10 mouse cellular contexts compared by ENCODE assay signal in the genomic region with DNA sequence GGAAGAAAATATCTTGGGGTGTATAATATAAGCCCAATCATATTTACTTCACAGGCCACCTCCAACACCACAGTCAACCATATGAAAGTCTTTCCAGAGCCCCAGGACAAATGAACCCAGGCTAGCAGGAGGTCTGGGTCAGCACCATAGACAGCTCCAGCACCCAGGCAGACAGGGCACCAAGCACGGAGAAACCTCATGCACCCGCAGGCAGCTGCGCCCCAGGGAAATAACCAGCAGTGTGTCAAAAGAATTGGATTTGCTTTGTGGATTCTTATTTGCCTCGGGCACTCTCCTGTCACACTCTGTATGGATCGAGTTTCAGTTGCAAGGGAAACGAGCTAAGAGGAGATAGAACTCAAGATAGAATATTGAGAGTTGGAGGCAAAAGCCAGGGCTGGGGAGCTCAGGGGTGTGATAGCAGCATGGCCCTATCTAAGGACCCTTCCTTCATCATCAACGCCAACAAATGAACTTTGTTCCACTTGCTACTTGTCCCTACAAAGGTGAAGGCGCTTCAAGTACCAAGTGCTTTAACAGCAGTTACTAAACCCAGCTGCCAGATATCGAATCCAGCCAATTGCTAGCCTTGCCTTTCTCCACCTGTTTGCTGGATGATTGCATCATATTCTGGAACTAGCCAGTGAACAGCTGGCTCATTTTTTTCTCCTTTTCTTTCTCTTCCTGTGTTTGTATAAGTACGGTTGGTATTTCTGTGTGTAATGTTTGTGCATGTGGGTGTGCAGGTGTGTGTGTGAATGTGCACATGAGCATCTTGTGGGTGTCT. TPM values are rescaled to one million over a fixed set of nuclear protein-coding genes. Genes with fewer than 3 reads are reported as not detected.
DNase-seq lines count a peak whose midpoint lies in the region; ATAC-seq and TF ChIP-seq lines count a peak whose summit lies in the region.
"Had no signal": no experiment of that assay in that cellular context is flagged by ENCODE, and none has a peak within 500 bp of the region (broad histone marks: within the 10 kb centered on the region; RNA-seq: fewer than 3 reads in every experiment).

No protein-coding gene starts in this region.

- no peak for TF ChIP-seq CTCF in lung, postnatal 0 days (IDR thresholded peaks at IDR 0.05)
- no peak for TF ChIP-seq CTCF in lung, adult 2 months (IDR thresholded peaks at IDR 0.05; ENCODE audit: insufficient read depth, low read length)

- DNase-seq in lung, postnatal 0 days (ENCODE audit: low spot score) = peak; percentile 6
- DNase-seq in lung, adult 2 months = no peak
- DNase-seq in adipocyte (ENCODE audit: low spot score) = peak; percentile 54
- DNase-seq in embryonic facial prominence, embryonic 14.5 days (ENCODE audit: low spot score) = peak; percentile 56
- peak; percentile 52 for DNase-seq in ovary, postnatal 36 days (ENCODE audit: low spot score)
- DNase-seq in spleen, adult 18-20 months = no peak
- DNase-seq in frontal cortex, postnatal 36 days (ENCODE audit: low spot score in 2 of 2) = no peak
- DNase-seq in right cerebral cortex, postnatal 4 days = no peak
- DNase-seq: liver, embryonic 13.5 days had no signal

- no peaks in the 10 kb centered on the region for H3K4me1 ChIP-seq in lung, postnatal 0 days (ENCODE audit: insufficient read depth, low read depth, low read length)
- H3K4me1 ChIP-seq in lung, adult 2 months (ENCODE audit: control insufficient read depth, insufficient read depth, low read length) = no peaks in the 10 kb centered on the region
- no peaks in the 10 kb centered on the region for H3K4me1 ChIP-seq in embryonic facial prominence, embryonic 14.5 days (ENCODE audit: control insufficient read depth, insufficient read depth, low read length)
- H3K4me1 ChIP-seq: embryonic facial prominence, embryonic 13.5 days; liver, embryonic 13.5 days had no signal

- no peaks in the 10 kb centered on the region for H3K9me3 ChIP-seq in lung, postnatal 0 days (ENCODE audit: low read length)
- H3K9me3 ChIP-seq in embryonic facial prominence, embryonic 14.5 days (ENCODE audit: control insufficient read depth, low read length) = no peaks in the 10 kb centered on the region
- H3K9me3 ChIP-seq: embryonic facial prominence, embryonic 13.5 days; liver, embryonic 13.5 days had no signal

- H3K4me2 ChIP-seq in lung, postnatal 0 days (replicated peaks; ENCODE audit: low read depth, low read length) = no peak overlapping the region
- no peak overlapping the region for H3K4me2 ChIP-seq in embryonic facial prominence, embryonic 14.5 days (ENCODE audit: low read depth, low read length)
- H3K4me2 ChIP-seq: embryonic facial prominence, embryonic 13.5 days; liver, embryonic 13.5 days had no signal

- no peak overlapping the region for H3K4me3 ChIP-seq in lung, postnatal 0 days (ENCODE audit: low read depth, low read length)
- H3K4me3 ChIP-seq in lung, adult 2 months (replicated peaks; ENCODE audit: extremely low read depth, low read depth, low read length) = no peak overlapping the region
- H3K4me3 ChIP-seq in embryonic facial prominence, embryonic 14.5 days (ENCODE audit: low read depth, low read length) = no peak overlapping the region
- H3K4me3 ChIP-seq: embryonic facial prominence, embryonic 13.5 days; liver, embryonic 13.5 days had no signal

- 20% methylated on average over 10 of the region's 10 CpGs for WGBS in lung, postnatal 0 days
- 22% methylated on average over 10 of the region's 10 CpGs for WGBS in lung, adult 2 months
- 24% methylated on average over 10 of the region's 10 CpGs for WGBS in embryonic facial prominence, embryonic 14.5 days

- TF ChIP-seq EP300 in lung, postnatal 0 days (IDR thresholded peaks at IDR 0.05) = no peak

- ATAC-seq in lung, postnatal 0 days = no peak
- 0 out of 2 replicates have a peak, but pooled peaks have one; percentile 18 for ATAC-seq in embryonic facial prominence, embryonic 14.5 days (ENCODE audit: low read depth)

- H3K27me3 ChIP-seq in lung, postnatal 0 days (replicated peaks; ENCODE audit: insufficient read depth, low read length) = no peaks in the 10 kb centered on the region
- H3K27me3 ChIP-seq in embryonic facial prominence, embryonic 14.5 days (replicated peaks; ENCODE audit: control insufficient read depth, insufficient read depth, low read length) = no peaks in the 10 kb centered on the region
- H3K27me3 ChIP-seq: liver, embryonic 13.5 days had no signal

- H3K27ac ChIP-seq in lung, postnatal 0 days (ENCODE audit: low read length) = no peak overlapping the region
- no peak overlapping the region for H3K27ac ChIP-seq in embryonic facial prominence, embryonic 14.5 days (replicated peaks; ENCODE audit: low read depth, low read length)
- H3K27ac ChIP-seq: embryonic facial prominence, embryonic 13.5 days; liver, embryonic 13.5 days had no signal

- H3K36me3 ChIP-seq in lung, postnatal 0 days (ENCODE audit: insufficient read depth, low read length) = no peaks in the 10 kb centered on the region
- H3K36me3 ChIP-seq in embryonic facial prominence, embryonic 14.5 days (ENCODE audit: control insufficient read depth, insufficient read depth, low read length) = no peaks in the 10 kb centered on the region
- H3K36me3 ChIP-seq: embryonic facial prominence, embryonic 13.5 days; liver, embryonic 13.5 days had no signal

- no peak overlapping the region for H3K9ac ChIP-seq in lung, postnatal 0 days (replicated peaks; ENCODE audit: low read depth)
- H3K9ac ChIP-seq in embryonic facial prominence, embryonic 14.5 days (ENCODE audit: low read depth, low read length) = no peak overlapping the region
- H3K9ac ChIP-seq: embryonic facial prominence, embryonic 13.5 days; liver, embryonic 13.5 days had no signal

- no peak for TF ChIP-seq POLR2A in lung, adult 2 months (IDR thresholded peaks at IDR 0.05; ENCODE audit: borderline replicate concordance, extremely low read depth, low read depth, low read length)

RNA-seq across cellular contexts. Expression of a gene that starts 27.7 kb away (rescaled TPM):
- not detected in 2 replicates for polyA plus RNA-seq in lung, postnatal 0 days (2015; fragmentation: Nextera tagmentation; extraction: Ambion mirVana)
- polyA plus RNA-seq in lung, adult 2 months (2012; rRNA removed) = not detected in 2 replicates
- polyA plus RNA-seq in embryonic facial prominence, embryonic 14.5 days (2014; fragmentation: Nextera tagmentation; extraction: Ambion mirVana) = not detected in 2 replicates
- polyA plus RNA-seq: liver, embryonic 13.5 days had no signal

Comparison
In these comparisons a context has a peak if more than half of its experiments do, and no peak if none do; other contexts are left out.
1. DNase-seq: peak in lung, postnatal 0 days (single experiment), adipocyte (single experiment), embryonic facial prominence, embryonic 14.5 days (single experiment) and ovary, postnatal 36 days (single experiment); none in lung, adult 2 months (single experiment), spleen, adult 18-20 months (0 of 2), frontal cortex, postnatal 36 days (0 of 2) and right cerebral cortex, postnatal 4 days (single experiment).